Mouse (Mus musculus): ENCODE results near the gene Zfpl1. TPM values are rescaled to one million over a fixed set of nuclear protein-coding genes. Genes with fewer than 3 reads are reported as not detected.
"Not testable (repeated sequence)": the region's sequence is repeated elsewhere in the genome, so short reads cannot be mapped to it uniquely, and the experiment has no call there.

Zfpl1 gene
- total RNA-seq, 1 experiment: 39.4 TPM

- H3K9ac ChIP-seq (ENCODE audit: insufficient read depth, low read depth, low read length, poor library complexity, severe bottlenecking): peak overlapping the region; percentile 80
- H3K9me3 ChIP-seq (ENCODE audit: control insufficient read depth, insufficient read depth, low read depth, low read length): no peaks in the 10 kb centered on the region
- peak overlapping the region; percentile 71 for H3K27ac ChIP-seq (ENCODE audit: insufficient read depth, low read depth, low read length, poor library complexity, severe bottlenecking)
- in situ Hi-C loops (cut with MboI; ENCODE audit: low sequenced_read_pairs in 2 of 2, unreplicated experiment in 2 of 2): no loop called here
- TF ChIP-seq CHD2 (IDR thresholded peaks at IDR 0.05; ENCODE audit: low read depth, low read length): no peak
- TF ChIP-seq HCFC1 (IDR thresholded peaks at IDR 0.05; ENCODE audit: borderline replicate concordance, insufficient read depth, low read length): no peak
- TF ChIP-seq ZC3H11A (IDR thresholded peaks at IDR 0.05; ENCODE audit: borderline replicate concordance, low read depth, low read length): no peak
- no peak for TF ChIP-seq ZNF384 (IDR thresholded peaks at IDR 0.05; ENCODE audit: low read depth, low read length)
- TF ChIP-seq MAFK (IDR thresholded peaks at IDR 0.05; ENCODE audit: insufficient read depth, low read depth, low read length): no peak
- peaks cover 23% of the 10 kb centered on the region for H3K36me3 ChIP-seq (ENCODE audit: control insufficient read depth, insufficient read depth, low read length, poor library complexity, severe bottlenecking)
- no peaks in the 10 kb centered on the region; a peak in 1 of 4 replicates for H3K4me1 ChIP-seq (ENCODE audit: control insufficient read depth in 2 of 2, insufficient read depth in 2 of 2, low read length in 2 of 2, poor library complexity in 1 of 2)
- H3K4me3 ChIP-seq (ENCODE audit: insufficient read depth in 1 of 2, low read depth in 1 of 2, low read length in 2 of 2, poor library complexity in 1 of 2, severe bottlenecking in 1 of 2): peak overlapping the region; percentile 74 to 80
- no peak for DNase-seq (ENCODE audit: low read depth, low spot score)
Observed at GRCm38 (mm10) chr19:6045366-6046293, 39.1 kb downstream of the Zfpl1 start.

GRCm38 (mm10) chr19:6044102-6044501 lies 40.7 kb downstream of the Zfpl1 start:
- H3K9ac ChIP-seq (ENCODE audit: insufficient read depth, low read depth, low read length, poor library complexity, severe bottlenecking); H3K9me3 ChIP-seq (ENCODE audit: control insufficient read depth, insufficient read depth, low read depth, low read length); H3K4me1 ChIP-seq (ENCODE audit: control insufficient read depth in 2 of 2, insufficient read depth in 2 of 2, low read length in 2 of 2, poor library complexity in 1 of 2); DNase-seq (ENCODE audit: low read depth, low spot score); in situ Hi-C loops (cut with MboI; ENCODE audit: low sequenced_read_pairs in 2 of 2, unreplicated experiment in 2 of 2); H3K27ac ChIP-seq (ENCODE audit: insufficient read depth, low read depth, low read length, poor library complexity, severe bottlenecking); H3K4me3 ChIP-seq (ENCODE audit: insufficient read depth in 1 of 2, low read depth in 1 of 2, low read length in 2 of 2, poor library complexity in 1 of 2, severe bottlenecking in 1 of 2); H3K36me3 ChIP-seq (ENCODE audit: control insufficient read depth, insufficient read depth, low read length, poor library complexity, severe bottlenecking): not testable (repeated sequence)

GRCm38 (mm10) chr19:6042293-6042692 lies 42.5 kb downstream of the Zfpl1 start:
- TF ChIP-seq CHD2 (IDR thresholded peaks at IDR 0.05; ENCODE audit: low read depth, low read length) (no peak), HCFC1 (IDR thresholded peaks at IDR 0.05; ENCODE audit: borderline replicate concordance, insufficient read depth, low read length) (no peak), MAFK (IDR thresholded peaks at IDR 0.05; ENCODE audit: insufficient read depth, low read depth, low read length) (no peak), ZC3H11A (IDR thresholded peaks at IDR 0.05; ENCODE audit: borderline replicate concordance, low read depth, low read length) (no peak), ZNF384 (IDR thresholded peaks at IDR 0.05; ENCODE audit: low read depth, low read length) (no peak)
- DNase-seq (ENCODE audit: low read depth, low spot score): no peak
- in situ Hi-C loops (cut with MboI; ENCODE audit: low sequenced_read_pairs in 2 of 2, unreplicated experiment in 2 of 2): no loop called here

GRCm38 (mm10) chr19:6040002-6040401 lies 44.8 kb downstream of the Zfpl1 start:
- Histone ChIP-seq H3K9ac (ENCODE audit: insufficient read depth, low read depth, low read length, poor library complexity, severe bottlenecking) (no peak overlapping the region), H3K27ac (ENCODE audit: insufficient read depth, low read depth, low read length, poor library complexity, severe bottlenecking) (no peak overlapping the region), H3K4me3 (ENCODE audit: insufficient read depth in 1 of 2, low read depth in 1 of 2, low read length in 2 of 2, poor library complexity in 1 of 2, severe bottlenecking in 1 of 2) (no peak overlapping the region), H3K36me3 (ENCODE audit: control insufficient read depth, insufficient read depth, low read length, poor library complexity, severe bottlenecking) (no peaks in the 10 kb centered on the region), H3K9me3 (ENCODE audit: control insufficient read depth, insufficient read depth, low read depth, low read length) (no peaks in the 10 kb centered on the region), H3K4me1 (ENCODE audit: control insufficient read depth in 2 of 2, insufficient read depth in 2 of 2, low read length in 2 of 2, poor library complexity in 1 of 2) (no peaks in the 10 kb centered on the region; a peak in 1 of 4 replicates)
- DNase-seq (ENCODE audit: low read depth, low spot score): no peak
- in situ Hi-C loops (cut with MboI; ENCODE audit: low sequenced_read_pairs in 2 of 2, unreplicated experiment in 2 of 2): no loop called here
- TF ChIP-seq MAFK (IDR thresholded peaks at IDR 0.05; ENCODE audit: insufficient read depth, low read depth, low read length) (no peak), CHD2 (IDR thresholded peaks at IDR 0.05; ENCODE audit: low read depth, low read length) (no peak), ZNF384 (IDR thresholded peaks at IDR 0.05; ENCODE audit: low read depth, low read length) (no peak), HCFC1 (IDR thresholded peaks at IDR 0.05; ENCODE audit: borderline replicate concordance, insufficient read depth, low read length) (no peak), ZC3H11A (IDR thresholded peaks at IDR 0.05; ENCODE audit: borderline replicate concordance, low read depth, low read length) (no peak)

More at GRCm38 (mm10) chr19:6042293-6042692, 42.5 kb downstream of the Zfpl1 start:
- no peaks in the 10 kb centered on the region for H3K36me3 ChIP-seq (ENCODE audit: control insufficient read depth, insufficient read depth, low read length, poor library complexity, severe bottlenecking)
- H3K9me3 ChIP-seq (ENCODE audit: control insufficient read depth, insufficient read depth, low read depth, low read length): no peaks in the 10 kb centered on the region
- H3K4me1 ChIP-seq (ENCODE audit: control insufficient read depth in 2 of 2, insufficient read depth in 2 of 2, low read length in 2 of 2, poor library complexity in 1 of 2): no peaks in the 10 kb centered on the region
- no peak overlapping the region for H3K27ac ChIP-seq (ENCODE audit: insufficient read depth, low read depth, low read length, poor library complexity, severe bottlenecking)
- no peak overlapping the region for H3K9ac ChIP-seq (ENCODE audit: insufficient read depth, low read depth, low read length, poor library complexity, severe bottlenecking)
- H3K4me3 ChIP-seq (ENCODE audit: insufficient read depth in 1 of 2, low read depth in 1 of 2, low read length in 2 of 2, poor library complexity in 1 of 2, severe bottlenecking in 1 of 2): no peak overlapping the region

Data from ES-E14 (cell line).